Mouse (Mus musculus): ENCODE data around the gene Banf2. TPM values are rescaled to one million over a fixed set of nuclear protein-coding genes. Genes with fewer than 3 reads are reported as not detected.

Gene Banf2
- total and polyA plus RNA-seq, 3 experiments, result not detected

GRCm38 (mm10) chr2:143987485-143987884 lies 45.4 kb upstream of the Banf2 start:
- no peak overlapping the region for H3K4me3 ChIP-seq (ENCODE audit: control insufficient read depth in 1 of 2, insufficient read depth in 1 of 2, low read depth in 2 of 2, low read length in 2 of 2)
- TF ChIP-seq GABPA (IDR thresholded peaks at IDR 0.05; ENCODE audit: low read depth, low read length) (no peak), TBP (IDR thresholded peaks at IDR 0.05; ENCODE audit: low read depth, low read length) (no peak), USF1 (IDR thresholded peaks at IDR 0.05; ENCODE audit: low read depth, low read length) (no peak), E2F4 (IDR thresholded peaks at IDR 0.05; ENCODE audit: borderline replicate concordance, low read depth, low read length) (no peak), ZMIZ1 (IDR thresholded peaks at IDR 0.05; ENCODE audit: low read depth, low read length) (no peak), KAT2A (conservative IDR thresholded peaks at IDR 0.05; ENCODE audit: low read depth, low read length) (no peak), ELF1 (IDR thresholded peaks at IDR 0.05; ENCODE audit: low read depth, low read length) (no peak), CTCF (IDR thresholded peaks at IDR 0.05 in 2 of 3, conservative IDR thresholded peaks at IDR 0.05 in 1 of 3; ENCODE audit: control insufficient read depth in 1 of 3, insufficient read depth in 1 of 3, low read depth in 2 of 3, low read length in 3 of 3, poor library complexity in 1 of 3, severe bottlenecking in 1 of 3) (no peak), TAL1 (IDR thresholded peaks at IDR 0.05; ENCODE audit: low read length) (no peak), USF2 (IDR thresholded peaks at IDR 0.05; ENCODE audit: borderline replicate concordance in 1 of 2, insufficient read depth in 1 of 2, low read depth in 1 of 2, low read length in 2 of 2) (no peak), HCFC1 (IDR thresholded peaks at IDR 0.05; ENCODE audit: low read depth, low read length) (no peak), TCF12 (IDR thresholded peaks at IDR 0.05; ENCODE audit: low read depth, low read length) (no peak), CHD1 (IDR thresholded peaks at IDR 0.05; ENCODE audit: low read depth, low read length) (no peak), SMC3 (IDR thresholded peaks at IDR 0.05; ENCODE audit: low read depth, low read length) (no peak), BHLHE40 (IDR thresholded peaks at IDR 0.05; ENCODE audit: borderline replicate concordance, low read depth, low read length) (no peak), POLR2AphosphoS5 (IDR thresholded peaks at IDR 0.05; ENCODE audit: borderline replicate concordance, low read depth, low read length) (no peak), ZKSCAN1 (IDR thresholded peaks at IDR 0.05; ENCODE audit: low read depth, low read length) (no peak)
- H3K9ac ChIP-seq (ENCODE audit: control insufficient read depth, low read depth, low read length, poor library complexity, severe bottlenecking), result no peak overlapping the region

GRCm38 (mm10) chr2:143988016-143988415 lies 44.8 kb upstream of the Banf2 start:
- no peak overlapping the region for H3K9ac ChIP-seq (ENCODE audit: control insufficient read depth, low read depth, low read length, poor library complexity, severe bottlenecking)
- H3K36me3 ChIP-seq (ENCODE audit: control insufficient read depth in 1 of 2, insufficient read depth in 2 of 2, low read length in 2 of 2), result peaks cover 0 to 10% of the 10 kb centered on the region in 2 experiments; a peak in 2 of 4 replicates
- no peaks in the 10 kb centered on the region for H3K27me3 ChIP-seq (ENCODE audit: control insufficient read depth in 1 of 2, insufficient read depth in 2 of 2, low read length in 2 of 2)
- no peak overlapping the region for H3K4me3 ChIP-seq (ENCODE audit: control insufficient read depth in 1 of 2, insufficient read depth in 1 of 2, low read depth in 2 of 2, low read length in 2 of 2)
- H3K4me1 ChIP-seq (ENCODE audit: control insufficient read depth in 1 of 2, insufficient read depth in 2 of 2, low read length in 2 of 2), result no peaks in the 10 kb centered on the region; a peak in 3 of 4 replicates
- H3K9me3 ChIP-seq (replicated peaks; ENCODE audit: insufficient read depth, low read length), result no peaks in the 10 kb centered on the region
- H3K79me2 ChIP-seq (ENCODE audit: control insufficient read depth, insufficient read depth, low read length, poor library complexity), result peaks cover 21% of the 10 kb centered on the region
- no peak for DNase-seq (ENCODE audit: low read depth, low spot score)
- H3K27ac ChIP-seq (ENCODE audit: control insufficient read depth, low read depth, low read length), result no peak overlapping the region
- TF ChIP-seq MYC (IDR thresholded peaks at IDR 0.05; ENCODE audit: low read depth, low read length) (no peak), JUND (IDR thresholded peaks at IDR 0.05; ENCODE audit: low read depth, low read length) (no peak), RAD21 (IDR thresholded peaks at IDR 0.05; ENCODE audit: low read depth, low read length) (no peak), ELF1 (IDR thresholded peaks at IDR 0.05; ENCODE audit: low read depth, low read length) (no peak), MYB (IDR thresholded peaks at IDR 0.05; ENCODE audit: low read depth, low read length) (no peak), POLR2AphosphoS2 (IDR thresholded peaks at IDR 0.05; ENCODE audit: low read length) (no peak)

More at GRCm38 (mm10) chr2:143987485-143987884, 45.4 kb upstream of the Banf2 start:
- DNase-seq (ENCODE audit: low read depth, low spot score), result no peak
- Histone ChIP-seq H3K36me3 (ENCODE audit: control insufficient read depth in 1 of 2, insufficient read depth in 2 of 2, low read length in 2 of 2) (peaks cover 0 to 10% of the 10 kb centered on the region in 2 experiments; a peak in 2 of 4 replicates), H3K27me3 (ENCODE audit: control insufficient read depth in 1 of 2, insufficient read depth in 2 of 2, low read length in 2 of 2) (no peaks in the 10 kb centered on the region), H3K79me2 (ENCODE audit: control insufficient read depth, insufficient read depth, low read length, poor library complexity) (peaks cover 17% of the 10 kb centered on the region), H3K27ac (ENCODE audit: control insufficient read depth, low read depth, low read length) (no peak overlapping the region), H3K9me3 (replicated peaks; ENCODE audit: insufficient read depth, low read length) (no peaks in the 10 kb centered on the region), H3K4me1 (ENCODE audit: control insufficient read depth in 1 of 2, insufficient read depth in 2 of 2, low read length in 2 of 2) (no peaks in the 10 kb centered on the region; a peak in 3 of 4 replicates)
